Mouse (Mus musculus) CH12.LX (cell line): Measurements from ENCODE around the gene C9orf72. TPM values are rescaled to one million over a fixed set of nuclear protein-coding genes. Genes with fewer than 3 reads are reported as not detected.

Source experiments
- DNase-seq: peaks from one replicate; pipeline ENCODE4 v3.0.0-alpha.2; 2013; ENCODE audit errors: extremely low read depth
- H3K27ac ChIP-seq: 2 replicates; pipeline ENCODE4 v1.5.1; 2012; ENCODE audit warnings: low read depth, mild to moderate bottlenecking, control low read depth, moderate library complexity; ENCODE audit not compliant: insufficient read depth
- H3K27me3 ChIP-seq: replicated peaks from 2 replicates; pipeline ENCODE3; 2012; ENCODE audit warnings: inconsistent platforms
- H3K36me3 ChIP-seq, 2 experiments: replicated peaks in 1 of 2; 2 replicates each; pipeline versions ENCODE3 to v1.6.1; 2012; ENCODE audit warnings: inconsistent platforms in 1 of 2, low read length in 1 of 2, mild to moderate bottlenecking in 1 of 2, mixed read lengths in 1 of 2, moderate library complexity in 1 of 2; ENCODE audit not compliant: control insufficient read depth in 1 of 2, insufficient read depth in 1 of 2
- H3K4me1 ChIP-seq, 2 experiments: 2 replicates each; pipeline ENCODE4 v1.6.1; 2012; ENCODE audit warnings: inconsistent platforms in 1 of 2, moderate library complexity in 1 of 2; ENCODE audit not compliant: insufficient read depth in 2 of 2, control insufficient read depth in 1 of 2
- H3K4me2 ChIP-seq: 2 replicates; pipeline ENCODE4 v1.6.1; 2012; ENCODE audit warnings: low read depth, mild to moderate bottlenecking, control low read depth; ENCODE audit not compliant: poor library complexity, insufficient read depth, severe bottlenecking
- H3K4me3 ChIP-seq, 3 experiments: fragments of 150-350 bp in 1 of 3; sonication (generic) in 1 of 3; replicated peaks in 1 of 3; 2 replicates each; pipeline versions ENCODE3 to v1.5.1; 2011 to 2012; ENCODE audit warnings: low read depth in 2 of 3, low read length in 2 of 3, mild to moderate bottlenecking in 2 of 3, moderate library complexity in 2 of 3, control low read depth in 1 of 3, improper control_type of control experiment in 1 of 3, inconsistent platforms in 1 of 3, mixed read lengths in 1 of 3; ENCODE audit not compliant: poor library complexity in 1 of 3
- H3K79me2 ChIP-seq: replicated peaks from 2 replicates; pipeline ENCODE4 v1.6.1; 2012; ENCODE audit warnings: mild to moderate bottlenecking, moderate library complexity; ENCODE audit not compliant: control insufficient read depth, poor library complexity, insufficient read depth, severe bottlenecking; ENCODE audit errors: extremely low read depth
- H3K9ac ChIP-seq: 2 replicates; pipeline ENCODE4 v1.6.1; 2012; ENCODE audit warnings: low read depth, mild to moderate bottlenecking, control low read depth, moderate library complexity; ENCODE audit not compliant: insufficient read depth
- H3K9me3 ChIP-seq: replicated peaks from 2 replicates; pipeline ENCODE3; 2012; ENCODE audit warnings: low read length, inconsistent platforms, mixed read lengths
- BHLHE40 ChIP-seq: IDR thresholded peaks from 2 replicates; pipeline ENCODE4 v1.6.1; 2011; ENCODE audit warnings: mild to moderate bottlenecking, low read depth, low read length, improper control_type of control experiment
- CTCF ChIP-seq, 2 experiments: IDR thresholded peaks in 1 of 2; conservative IDR thresholded peaks in 1 of 2; 2 replicates each; pipeline ENCODE4 v1.5.1; 2011 to 2012; ENCODE audit warnings: low read depth in 2 of 2, low read length in 2 of 2, improper control_type of control experiment in 1 of 2, inconsistent platforms in 1 of 2, mild to moderate bottlenecking in 1 of 2, moderate library complexity in 1 of 2
- EP300 ChIP-seq: IDR thresholded peaks from 2 replicates; pipeline ENCODE4 v1.6.1; 2011; ENCODE audit warnings: low read length, improper control_type of control experiment
- JUN ChIP-seq: IDR thresholded peaks from 2 replicates; pipeline ENCODE4 v1.6.1; 2011; ENCODE audit warnings: low read depth, mild to moderate bottlenecking, low read length, improper control_type of control experiment, moderate library complexity; ENCODE audit not compliant: insufficient read depth
- MYC ChIP-seq: IDR thresholded peaks from 2 replicates; pipeline ENCODE4 v1.6.1; 2011; ENCODE audit warnings: low read depth, mild to moderate bottlenecking, improper control_type of control experiment, low read length
- NRF1 ChIP-seq: IDR thresholded peaks from 2 replicates; pipeline ENCODE4 v1.6.1; 2014; ENCODE audit warnings: low read depth, mild to moderate bottlenecking, inconsistent platforms, low read length, improper control_type of control experiment, moderate library complexity
- PAX5 ChIP-seq: IDR thresholded peaks from 2 replicates; pipeline ENCODE4 v1.6.1; 2012; ENCODE audit warnings: low read length, inconsistent platforms, mixed read lengths
- POLR2A ChIP-seq: IDR thresholded peaks from 2 replicates; pipeline ENCODE4 v1.6.1; 2011; ENCODE audit warnings: low read depth, mild to moderate bottlenecking, improper control_type of control experiment, low read length
- RAD21 ChIP-seq: IDR thresholded peaks from 2 replicates; pipeline ENCODE4 v1.6.1; 2011; ENCODE audit warnings: low read depth, mild to moderate bottlenecking, low read length, improper control_type of control experiment, moderate library complexity
- SMC3 ChIP-seq: IDR thresholded peaks from 2 replicates; pipeline ENCODE4 v1.6.1; 2011; ENCODE audit warnings: low read depth, low read length, improper control_type of control experiment
- TCF12 ChIP-seq: IDR thresholded peaks from 2 replicates; pipeline ENCODE4 v1.6.1; 2014; ENCODE audit warnings: low read depth, mild to moderate bottlenecking, inconsistent platforms, low read length, improper control_type of control experiment
- ZC3H11A ChIP-seq: IDR thresholded peaks from 2 replicates; pipeline ENCODE4 v1.6.1; 2012; ENCODE audit warnings: low read depth, mild to moderate bottlenecking, inconsistent platforms, low read length, improper control_type of control experiment
- ZKSCAN1 ChIP-seq: IDR thresholded peaks from 2 replicates; pipeline ENCODE4 v1.6.1; 2012; ENCODE audit warnings: low read depth, inconsistent platforms, low read length, improper control_type of control experiment, borderline replicate concordance
- ZMIZ1 ChIP-seq: IDR thresholded peaks from 2 replicates; pipeline ENCODE4 v1.6.1; 2012; ENCODE audit warnings: low read depth, mild to moderate bottlenecking, inconsistent platforms, low read length, improper control_type of control experiment
- dilution Hi-C: fragments of 300-500 bp; cut with MboI; formaldehyde crosslinking; loops from 2 replicates; pipeline ENCODE4 v1.14.3; 2020; ENCODE audit warnings: low sequenced_read_pairs; ENCODE audit not compliant: extremely low pct_unique_long_range_greater_than_20kb, extremely low pct_ligation_motif_present
- in situ Hi-C: fragments of 300-500 bp; cut with MboI; formaldehyde crosslinking; loops from 3 replicates; pipeline ENCODE4 v1.14.3; 2019; ENCODE audit warnings: low sequenced_read_pairs, low pct_ligation_motif_present, low pct_unique_long_range_greater_than_20kb, mixed read lengths
- polyA plus RNA-seq: library from polyadenylated mRNA; unstranded; fragments of >175 nt; gene quantifications from 2 replicates; pipeline ENCODE4 v1.2.1, GENCODE M21; 2012; ENCODE audit warnings: low read depth; ENCODE audit not compliant: insufficient read length
- total RNA-seq, 2 experiments: library from RNA; depleted of rRNA; stranded (reverse); fragments of 300-350 nt in 1 of 2; fragments of >200 nt in 1 of 2; gene quantifications; 2 replicates each; pipeline ENCODE4 v1.2.3; 2012 to 2014

The C9orf72 gene
- total and polyA plus RNA-seq, 3 experiments: 15.4 to 58.2 (median 49.7) TPM

DNA sequence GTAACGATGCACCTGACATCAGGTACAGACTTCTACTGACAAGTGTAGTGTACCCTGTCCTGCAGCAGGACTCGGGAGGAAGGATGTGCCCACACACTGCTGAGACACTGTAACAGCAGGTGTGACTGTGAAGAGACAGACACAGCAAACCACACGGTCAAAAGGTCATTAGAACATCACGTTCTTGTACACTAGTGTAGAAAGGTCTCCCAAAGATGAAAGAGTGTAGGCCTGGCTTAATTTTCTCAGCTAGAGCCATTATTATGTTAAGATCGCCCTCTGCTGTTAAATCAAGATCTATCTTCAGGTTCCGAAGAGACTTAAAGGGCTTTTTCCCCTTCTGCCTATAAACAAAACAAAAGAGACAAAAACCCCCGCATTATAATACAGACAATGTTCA lies 33.2 kb downstream of the C9orf72 start:
- Histone ChIP-seq H3K9me3 (no peaks in the 10 kb centered on the region), H3K4me2 (no peak overlapping the region), H3K27ac (no peak overlapping the region), H3K9ac (no peak overlapping the region), H3K4me1 (no peaks in the 10 kb centered on the region), H3K79me2 (no peaks in the 10 kb centered on the region), H3K4me3 (no peak overlapping the region), H3K36me3 (peaks cover 62 to 87% of the 10 kb centered on the region in 2 experiments), H3K27me3 (no peaks in the 10 kb centered on the region)
- DNase-seq: peak; percentile 20
- in situ Hi-C loops: loop anchor here (10.0 kb wide), 1 partner anchor 238 kb away; no protein-coding TSS in a partner anchor
- dilution Hi-C loops: no loop called here
- TF ChIP-seq EP300 (no peak), RAD21 (peak; percentile 70), TCF12 (no peak), NRF1 (no peak), PAX5 (no peak), JUN (no peak), SMC3 (peak; percentile 69), CTCF (conservative IDR thresholded peaks at IDR 0.05 in 1 of 2, IDR thresholded peaks at IDR 0.05 in 1 of 2; ENCODE audit: low read depth in 2 of 2, low read length in 2 of 2) (peak in 1 of 2 experiments; percentile 68; a peak in 2 of 4 replicates), ZC3H11A (no peak; the same call in 1 of the 2 replicates), BHLHE40 (no peak), MYC (no peak), ZMIZ1 (no peak)

DNA sequence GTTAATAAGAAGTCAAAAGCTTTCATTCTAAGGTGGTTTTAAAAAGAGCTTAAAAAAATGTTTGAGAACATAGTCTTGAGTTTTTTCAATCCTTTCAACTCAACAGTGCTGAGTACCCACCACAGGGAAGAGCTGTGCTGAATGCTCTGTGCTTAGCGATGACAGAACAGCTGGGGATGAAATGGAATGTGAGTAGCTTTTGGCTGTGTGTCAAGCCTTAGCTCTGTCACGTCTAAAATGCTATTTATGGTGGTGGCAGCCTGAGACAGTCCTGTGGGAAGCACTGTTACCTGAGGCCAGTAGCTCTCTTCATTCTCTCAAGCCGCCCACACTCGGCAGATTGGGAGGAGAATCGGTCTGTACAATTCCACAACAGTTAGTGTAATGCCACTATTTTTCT lies 36.2 kb downstream of the C9orf72 start:
- 0 out of 2 replicates have a peak, but pooled peaks have one; percentile 9 for TF ChIP-seq POLR2A
- TF ChIP-seq ZKSCAN1: no peak
- no peak overlapping the region for H3K4me3 ChIP-seq
- in situ Hi-C loops: loop anchor here (10.0 kb wide), 1 partner anchor 235 kb away; no protein-coding TSS in a partner anchor
- H3K4me1 ChIP-seq: no peaks in the 10 kb centered on the region
- peaks cover 47 to 61% of the 10 kb centered on the region in 2 experiments for H3K36me3 ChIP-seq
- no peak overlapping the region for H3K27ac ChIP-seq
- no peaks in the 10 kb centered on the region for H3K27me3 ChIP-seq
- H3K79me2 ChIP-seq: no peaks in the 10 kb centered on the region
- no peak overlapping the region for H3K4me2 ChIP-seq
- no peak overlapping the region for H3K9ac ChIP-seq
- dilution Hi-C loops: no loop called here
- DNase-seq: no peak
- no peaks in the 10 kb centered on the region for H3K9me3 ChIP-seq
